ENCODE assay signal across 21 mouse cellular contexts in genomic region chr16:22613186-22614073, GRCm38 (mm10). TPM values are rescaled to one million over a fixed set of nuclear protein-coding genes. Genes with fewer than 3 reads are reported as not detected.
DNase-seq lines count a peak whose midpoint lies in the region; ATAC-seq and TF ChIP-seq lines count a peak whose summit lies in the region.
"Had no signal": no experiment of that assay in that cellular context is flagged by ENCODE, and none has a peak within 500 bp of the region (broad histone marks: within the 10 kb centered on the region; RNA-seq: fewer than 3 reads in every experiment).

No protein-coding gene starts in this region.

- no peak overlapping the region for H3K4me2 ChIP-seq in forebrain, embryonic 15.5 days (replicated peaks)
- no peak overlapping the region for H3K4me2 ChIP-seq in intestine, embryonic 14.5 days (ENCODE audit: low read length)
- H3K4me2 ChIP-seq in stomach, postnatal 0 days (replicated peaks; ENCODE audit: low read depth), result no peak overlapping the region
- H3K4me2 ChIP-seq in heart, embryonic 11.5 days, result no peak overlapping the region
- H3K4me2 ChIP-seq: limb, embryonic 15.5 days; neural tube, embryonic 12.5 days had no signal

- no peak overlapping the region for H3K4me3 ChIP-seq in forebrain, embryonic 15.5 days
- no peak overlapping the region for H3K4me3 ChIP-seq in forebrain, embryonic 10.5 days
- H3K4me3 ChIP-seq in lung, adult 2 months (replicated peaks; ENCODE audit: extremely low read depth, low read depth, low read length), result no peak overlapping the region
- no peak overlapping the region for H3K4me3 ChIP-seq in intestine, embryonic 14.5 days (ENCODE audit: low read depth, low read length)
- no peak overlapping the region for H3K4me3 ChIP-seq in stomach, postnatal 0 days (ENCODE audit: low read depth, low read length)
- H3K4me3 ChIP-seq in heart, embryonic 11.5 days (ENCODE audit: low read depth, low read length), result no peak overlapping the region
- H3K4me3 ChIP-seq: limb, embryonic 15.5 days; megakaryocyte, embryonic 14.5 days; neural tube, embryonic 12.5 days had no signal

- no peak for TF ChIP-seq EP300 in stomach, postnatal 0 days (optimal IDR thresholded peaks at IDR 0.05)

- DNase-seq in forebrain, embryonic 10.5 days (ENCODE audit: extremely low spot score, low spot score), result no peak
- DNase-seq in lung, postnatal 25 days (ENCODE audit: low spot score), result peak; percentile 59
- no peak for DNase-seq in lung, adult 2 months
- no peak for DNase-seq in intestine, embryonic 14.5 days (ENCODE audit: low spot score)
- DNase-seq in stomach, postnatal 0 days (ENCODE audit: low spot score), result peak; percentile 23
- DNase-seq in gastrocnemius, postnatal 14 days, result no peak
- DNase-seq: adrenal gland, adult 8-10 months; cerebellum, adult 2 months; heart, postnatal 4 days; kidney, postnatal 4 days; layer of hippocampus, postnatal 36 days; liver, postnatal 0 days; spleen, adult 18-20 months; thymus, postnatal 36 days had no signal

- no peaks in the 10 kb centered on the region for H3K27me3 ChIP-seq in forebrain, embryonic 15.5 days
- 0 out of 2 replicates have a peak, but pooled peaks cover 5% of the 10 kb centered on the region for H3K27me3 ChIP-seq in forebrain, embryonic 10.5 days (ENCODE audit: poor library complexity, severe bottlenecking)
- H3K27me3 ChIP-seq in intestine, embryonic 14.5 days (replicated peaks; ENCODE audit: control insufficient read depth, insufficient read depth, low read length), result no peaks in the 10 kb centered on the region
- H3K27me3 ChIP-seq in stomach, postnatal 0 days (ENCODE audit: control insufficient read depth, insufficient read depth, low read length), result no peaks in the 10 kb centered on the region
- no peaks in the 10 kb centered on the region for H3K27me3 ChIP-seq in heart, embryonic 11.5 days (ENCODE audit: control insufficient read depth, insufficient read depth, low read length)
- H3K27me3 ChIP-seq: CH12.LX; limb, embryonic 15.5 days; megakaryocyte, embryonic 14.5 days; neural tube, embryonic 12.5 days had no signal

- no peak for ATAC-seq in forebrain, embryonic 15.5 days (replicated peaks)
- peak; percentile 74; the same call in 1 of the 2 replicates for ATAC-seq in intestine, embryonic 14.5 days (replicated peaks; ENCODE audit: low FRiP score, low TSS enrichment, low read depth)
- peak; percentile 85 for ATAC-seq in stomach, postnatal 0 days (ENCODE audit: low FRiP score, low TSS enrichment)
- no peak for ATAC-seq in heart, embryonic 11.5 days (replicated peaks; ENCODE audit: insufficient number of reproducible peaks, low FRiP score, low TSS enrichment)
- ATAC-seq: hindbrain, postnatal 0 days; liver, postnatal 0 days had no signal

- H3K27ac ChIP-seq in forebrain, embryonic 15.5 days (replicated peaks), result peak overlapping the region; percentile 48; the same call in 1 of the 2 replicates
- no peak overlapping the region for H3K27ac ChIP-seq in forebrain, embryonic 10.5 days
- H3K27ac ChIP-seq in intestine, embryonic 14.5 days (ENCODE audit: low read depth), result 0 out of 2 replicates have a peak overlapping the region, but pooled peaks have one; percentile 52
- no peak overlapping the region for H3K27ac ChIP-seq in stomach, postnatal 0 days (replicated peaks)
- no peak overlapping the region for H3K27ac ChIP-seq in heart, embryonic 11.5 days (ENCODE audit: low read depth, low read length)
- H3K27ac ChIP-seq: hindbrain, postnatal 0 days; limb, embryonic 15.5 days; neural tube, embryonic 12.5 days had no signal

- H3K9ac ChIP-seq in forebrain, embryonic 15.5 days (replicated peaks), result no peak overlapping the region
- no peak overlapping the region for H3K9ac ChIP-seq in intestine, embryonic 14.5 days (ENCODE audit: low read length)
- no peak overlapping the region for H3K9ac ChIP-seq in stomach, postnatal 0 days (ENCODE audit: low read length)
- no peak overlapping the region for H3K9ac ChIP-seq in heart, embryonic 11.5 days (ENCODE audit: low read depth, low read length)
- H3K9ac ChIP-seq: limb, embryonic 15.5 days; liver, postnatal 0 days; neural tube, embryonic 12.5 days had no signal

- TF ChIP-seq CTCF in lung, adult 2 months (IDR thresholded peaks at IDR 0.05; ENCODE audit: insufficient read depth, low read length), result no peak
- TF ChIP-seq CTCF in stomach, postnatal 0 days (IDR thresholded peaks at IDR 0.05; ENCODE audit: low read depth), result no peak

- no peaks in the 10 kb centered on the region for H3K36me3 ChIP-seq in forebrain, embryonic 15.5 days
- no peaks in the 10 kb centered on the region for H3K36me3 ChIP-seq in forebrain, embryonic 10.5 days (replicated peaks)
- no peaks in the 10 kb centered on the region for H3K36me3 ChIP-seq in intestine, embryonic 14.5 days (ENCODE audit: control insufficient read depth, insufficient read depth, low read length)
- no peaks in the 10 kb centered on the region for H3K36me3 ChIP-seq in stomach, postnatal 0 days (ENCODE audit: control insufficient read depth, insufficient read depth, low read length)
- no peaks in the 10 kb centered on the region for H3K36me3 ChIP-seq in heart, embryonic 11.5 days (ENCODE audit: control insufficient read depth, insufficient read depth, low read length)
- H3K36me3 ChIP-seq: limb, embryonic 15.5 days; neural tube, embryonic 12.5 days had no signal

- intact Hi-C loops in gastrocnemius, postnatal 14 days (cut with DNase I; ENCODE audit: low total_unique reads), result no loop called here

- no peaks in the 10 kb centered on the region for H3K9me3 ChIP-seq in forebrain, embryonic 15.5 days
- no peaks in the 10 kb centered on the region for H3K9me3 ChIP-seq in forebrain, embryonic 10.5 days
- no peaks in the 10 kb centered on the region for H3K9me3 ChIP-seq in intestine, embryonic 14.5 days (ENCODE audit: control insufficient read depth, low read length)
- H3K9me3 ChIP-seq in stomach, postnatal 0 days (ENCODE audit: control insufficient read depth, low read length), result no peaks in the 10 kb centered on the region
- H3K9me3 ChIP-seq in heart, embryonic 11.5 days (replicated peaks; ENCODE audit: control insufficient read depth, low read length), result no peaks in the 10 kb centered on the region
- H3K9me3 ChIP-seq: limb, embryonic 15.5 days; megakaryocyte, embryonic 14.5 days; neural tube, embryonic 12.5 days had no signal

- WGBS in forebrain, embryonic 15.5 days, result 66% methylated on average over 9 of the region's 9 CpGs
- 74% methylated on average over 9 of the region's 9 CpGs for WGBS in forebrain, embryonic 10.5 days
- WGBS in lung, adult 2 months, result 55% methylated on average over 9 of the region's 9 CpGs
- WGBS in intestine, embryonic 14.5 days, result 56% methylated on average over 9 of the region's 9 CpGs
- 41% methylated on average over 9 of the region's 9 CpGs for WGBS in stomach, postnatal 0 days
- WGBS in heart, embryonic 11.5 days (ENCODE audit: insufficient replicate concordance), result 67% methylated on average over 9 of the region's 9 CpGs

- no peaks in the 10 kb centered on the region for H3K4me1 ChIP-seq in forebrain, embryonic 15.5 days
- H3K4me1 ChIP-seq in forebrain, embryonic 10.5 days, result peaks cover 2% of the 10 kb centered on the region
- H3K4me1 ChIP-seq in lung, adult 2 months (ENCODE audit: control insufficient read depth, insufficient read depth, low read length), result peaks cover 2% of the 10 kb centered on the region
- no peaks in the 10 kb centered on the region for H3K4me1 ChIP-seq in intestine, embryonic 14.5 days (replicated peaks; ENCODE audit: control insufficient read depth, insufficient read depth, low read length)
- no peaks in the 10 kb centered on the region for H3K4me1 ChIP-seq in stomach, postnatal 0 days (replicated peaks; ENCODE audit: control insufficient read depth, insufficient read depth)
- no peaks in the 10 kb centered on the region for H3K4me1 ChIP-seq in heart, embryonic 11.5 days (ENCODE audit: control insufficient read depth, insufficient read depth, low read length)
- H3K4me1 ChIP-seq: limb, embryonic 15.5 days; neural tube, embryonic 12.5 days had no signal

- TF ChIP-seq POLR2A in lung, adult 2 months (IDR thresholded peaks at IDR 0.05; ENCODE audit: borderline replicate concordance, extremely low read depth, low read depth, low read length), result no peak

RNA-seq across cellular contexts. Expression of gene Dgkg, which starts 43.6 kb away (rescaled TPM):
- polyA plus RNA-seq in forebrain, embryonic 15.5 days (2015; fragmentation: Nextera tagmentation; extraction: Ambion mirVana), result 5.8 TPM in 2 replicates
- polyA plus RNA-seq in forebrain, embryonic 10.5 days (2016; fragmentation: Nextera tagmentation; extraction: Ambion mirVana), result 0.07 and 0.15 TPM in 2 replicates
- polyA plus RNA-seq in lung, adult 2 months (2012; rRNA removed), result 0.68 and 1.0 TPM in 2 replicates
- polyA plus RNA-seq in intestine, embryonic 14.5 days (2014; fragmentation: Nextera tagmentation; extraction: Ambion mirVana), result 3.2 and 3.5 TPM in 2 replicates
- polyA plus RNA-seq in stomach, postnatal 0 days (2015; fragmentation: Nextera tagmentation; extraction: Ambion mirVana), result 0.36 and 0.54 TPM in 2 replicates
- total RNA-seq in gastrocnemius, postnatal 14 days (2021), result under 1 TPM; 0.82 to 0.94 TPM
- polyA plus RNA-seq in heart, embryonic 11.5 days (2014; fragmentation: Nextera tagmentation; extraction: Ambion mirVana), result 0.38 and 0.44 TPM in 2 replicates

Comparison
In these comparisons a context has a peak if more than half of its experiments do, and no peak if none do; other contexts are left out.
1. H3K27ac ChIP-seq: peak in forebrain, embryonic 15.5 days (single experiment) and intestine, embryonic 14.5 days (single experiment); none in forebrain, embryonic 10.5 days (single experiment), stomach, postnatal 0 days (single experiment) and heart, embryonic 11.5 days (single experiment).
2. DNase-seq: peak in lung, postnatal 25 days (single experiment) and stomach, postnatal 0 days (single experiment); none in forebrain, embryonic 10.5 days (single experiment), lung, adult 2 months (single experiment), intestine, embryonic 14.5 days (single experiment) and gastrocnemius, postnatal 14 days (single experiment).
3. ATAC-seq: peak in intestine, embryonic 14.5 days (single experiment) and stomach, postnatal 0 days (single experiment); none in forebrain, embryonic 15.5 days (single experiment) and heart, embryonic 11.5 days (single experiment).